Mouse (Mus musculus): Measurements from ENCODE around the gene Gm9573. TPM values are rescaled to one million over a fixed set of nuclear protein-coding genes. Genes with fewer than 3 reads are reported as not detected.

Gm9573 gene
- polyA plus RNA-seq, 1 experiment from 2014 or later = not detected

GRCm38 (mm10) chr17:35653086-35653485 is 26.6 kb upstream of the Gm9573 start:
- no peak overlapping the region for H3K4me2 ChIP-seq (ENCODE audit: low read length)
- DNase-seq (ENCODE audit: low spot score) (no peak), ATAC-seq (replicated peaks; ENCODE audit: low FRiP score, low TSS enrichment, low read depth) (no peak)
- no peaks in the 10 kb centered on the region for H3K9me3 ChIP-seq (ENCODE audit: control insufficient read depth, low read length)
- H3K4me1 ChIP-seq (replicated peaks; ENCODE audit: control insufficient read depth, insufficient read depth, low read length) = no peaks in the 10 kb centered on the region
- 83% methylated on average over 2 of the region's 2 CpGs for WGBS
- H3K4me3 ChIP-seq (ENCODE audit: low read depth, low read length) = no peak overlapping the region
- no peak overlapping the region for H3K9ac ChIP-seq (ENCODE audit: low read length)
- no peaks in the 10 kb centered on the region for H3K27me3 ChIP-seq (replicated peaks; ENCODE audit: control insufficient read depth, insufficient read depth, low read length)
- peaks cover 28% of the 10 kb centered on the region for H3K36me3 ChIP-seq (ENCODE audit: control insufficient read depth, insufficient read depth, low read length)
- H3K27ac ChIP-seq (ENCODE audit: low read depth) = no peak overlapping the region

GRCm38 (mm10) chr17:35649429-35649828 is 23.0 kb upstream of the Gm9573 start:
- no peaks in the 10 kb centered on the region for H3K4me1 ChIP-seq (replicated peaks; ENCODE audit: control insufficient read depth, insufficient read depth, low read length)
- no peaks in the 10 kb centered on the region for H3K9me3 ChIP-seq (ENCODE audit: control insufficient read depth, low read length)
- H3K27ac ChIP-seq (ENCODE audit: low read depth) = peak overlapping the region; percentile 35; the same call in 1 of the 2 replicates
- no peak overlapping the region for H3K4me2 ChIP-seq (ENCODE audit: low read length)
- H3K36me3 ChIP-seq (ENCODE audit: control insufficient read depth, insufficient read depth, low read length) = no peaks in the 10 kb centered on the region
- no peaks in the 10 kb centered on the region for H3K27me3 ChIP-seq (replicated peaks; ENCODE audit: control insufficient read depth, insufficient read depth, low read length)
- DNase-seq (ENCODE audit: low spot score) (peak; percentile 65), ATAC-seq (replicated peaks; ENCODE audit: low FRiP score, low TSS enrichment, low read depth) (peak; percentile 82)
- no peak overlapping the region for H3K9ac ChIP-seq (ENCODE audit: low read length)
- no peak overlapping the region for H3K4me3 ChIP-seq (ENCODE audit: low read depth, low read length)
- WGBS = 65% methylated on average over 2 of the region's 2 CpGs

GRCm38 (mm10) chr17:35643609-35644236 is 17.3 kb upstream of the Gm9573 start, which contains the start of gene Mucl3:
Mucl3 (minus strand) TSS chr17:35643695.
- no peaks in the 10 kb centered on the region for H3K4me1 ChIP-seq (replicated peaks; ENCODE audit: control insufficient read depth, insufficient read depth, low read length)
- H3K4me2 ChIP-seq (ENCODE audit: low read length) = no peak within 1 kb of the TSS
- no peak within 1 kb of the TSS for H3K9ac ChIP-seq (ENCODE audit: low read length)
- no peak within 1 kb of the TSS for H3K4me3 ChIP-seq (ENCODE audit: low read depth, low read length)
- 66% methylated on average over 13 of the region's 13 CpGs for WGBS
- H3K27ac ChIP-seq (ENCODE audit: low read depth) = no peak within 1 kb of the TSS
- no peaks in the 10 kb centered on the region for H3K27me3 ChIP-seq (replicated peaks; ENCODE audit: control insufficient read depth, insufficient read depth, low read length)
- ATAC-seq (replicated peaks; ENCODE audit: low FRiP score, low TSS enrichment, low read depth) = no peak
- H3K9me3 ChIP-seq (ENCODE audit: control insufficient read depth, low read length) = no peaks in the 10 kb centered on the region
- H3K36me3 ChIP-seq (ENCODE audit: control insufficient read depth, insufficient read depth, low read length) = no peaks in the 10 kb centered on the region
- no peak for DNase-seq (ENCODE audit: low spot score)

- Histone ChIP-seq H3K27me3 (replicated peaks; ENCODE audit: control insufficient read depth, insufficient read depth, low read length) (no peaks in the 10 kb centered on the region; the same call in 1 of the 2 replicates), H3K4me3 (ENCODE audit: low read depth, low read length) (no peak overlapping the region), H3K27ac (ENCODE audit: low read depth) (peak overlapping the region; percentile 55), H3K4me1 (replicated peaks; ENCODE audit: control insufficient read depth, insufficient read depth, low read length) (peaks cover 6% of the 10 kb centered on the region; the same call in 1 of the 2 replicates), H3K9ac (ENCODE audit: low read length) (no peak overlapping the region), H3K4me2 (ENCODE audit: low read length) (peak overlapping the region; percentile 43), H3K9me3 (ENCODE audit: control insufficient read depth, low read length) (no peaks in the 10 kb centered on the region), H3K36me3 (ENCODE audit: control insufficient read depth, insufficient read depth, low read length) (no peaks in the 10 kb centered on the region)
- DNase-seq (ENCODE audit: low spot score) (no peak), ATAC-seq (replicated peaks; ENCODE audit: low FRiP score, low TSS enrichment, low read depth) (no peak)
- WGBS = 59% methylated on average over 6 of the region's 6 CpGs
Measured at GRCm38 (mm10) chr17:35639352-35639751, 12.9 kb upstream of the Gm9573 start.

GRCm38 (mm10) chr17:35638475-35639190 is 12.2 kb upstream of the Gm9573 start:
- 22% methylated on average over 14 of the region's 14 CpGs for WGBS
- Histone ChIP-seq H3K4me3 (ENCODE audit: low read depth, low read length) (peak overlapping the region; percentile 11; the same call in 1 of the 2 replicates), H3K27ac (ENCODE audit: low read depth) (peak overlapping the region; percentile 62), H3K9me3 (ENCODE audit: control insufficient read depth, low read length) (no peaks in the 10 kb centered on the region), H3K4me1 (replicated peaks; ENCODE audit: control insufficient read depth, insufficient read depth, low read length) (peaks cover 12% of the 10 kb centered on the region; the same call in 1 of the 2 replicates), H3K27me3 (replicated peaks; ENCODE audit: control insufficient read depth, insufficient read depth, low read length) (no peaks in the 10 kb centered on the region; the same call in 1 of the 2 replicates), H3K36me3 (ENCODE audit: control insufficient read depth, insufficient read depth, low read length) (no peaks in the 10 kb centered on the region), H3K4me2 (ENCODE audit: low read length) (peak overlapping the region; percentile 43), H3K9ac (ENCODE audit: low read length) (no peak overlapping the region)
- DNase-seq (ENCODE audit: low spot score) (peak; percentile 85), ATAC-seq (replicated peaks; ENCODE audit: low FRiP score, low TSS enrichment, low read depth) (peak; percentile 86)

GRCm38 (mm10) chr17:35636363-35636762 is 9.9 kb upstream of the Gm9573 start:
- Histone ChIP-seq H3K4me1 (replicated peaks; ENCODE audit: control insufficient read depth, insufficient read depth, low read length) (peaks cover 12% of the 10 kb centered on the region; the same call in 1 of the 2 replicates), H3K4me2 (ENCODE audit: low read length) (peak overlapping the region; percentile 66), H3K27ac (ENCODE audit: low read depth) (no peak overlapping the region), H3K36me3 (ENCODE audit: control insufficient read depth, insufficient read depth, low read length) (no peaks in the 10 kb centered on the region), H3K27me3 (replicated peaks; ENCODE audit: control insufficient read depth, insufficient read depth, low read length) (no peaks in the 10 kb centered on the region; the same call in 1 of the 2 replicates), H3K9me3 (ENCODE audit: control insufficient read depth, low read length) (no peaks in the 10 kb centered on the region), H3K4me3 (ENCODE audit: low read depth, low read length) (no peak overlapping the region), H3K9ac (ENCODE audit: low read length) (no peak overlapping the region)
- DNase-seq (ENCODE audit: low spot score) (peak; percentile 56), ATAC-seq (replicated peaks; ENCODE audit: low FRiP score, low TSS enrichment, low read depth) (no peak)
- 50% methylated on average over 5 of the region's 5 CpGs for WGBS

GRCm38 (mm10) chr17:35635699-35636111 is 9.3 kb upstream of the Gm9573 start:
- Histone ChIP-seq H3K4me2 (ENCODE audit: low read length) (peak overlapping the region; percentile 66), H3K4me1 (replicated peaks; ENCODE audit: control insufficient read depth, insufficient read depth, low read length) (peaks cover 12% of the 10 kb centered on the region; the same call in 1 of the 2 replicates), H3K9ac (ENCODE audit: low read length) (peak overlapping the region; percentile 32; the same call in 1 of the 2 replicates), H3K9me3 (ENCODE audit: control insufficient read depth, low read length) (no peaks in the 10 kb centered on the region), H3K4me3 (ENCODE audit: low read depth, low read length) (peak overlapping the region; percentile 36), H3K27ac (ENCODE audit: low read depth) (no peak overlapping the region), H3K36me3 (ENCODE audit: control insufficient read depth, insufficient read depth, low read length) (no peaks in the 10 kb centered on the region), H3K27me3 (replicated peaks; ENCODE audit: control insufficient read depth, insufficient read depth, low read length) (no peaks in the 10 kb centered on the region; the same call in 1 of the 2 replicates)
- peak; percentile 90 for DNase-seq (ENCODE audit: low spot score)
- 1% methylated on average over 15 of the region's 15 CpGs for WGBS
- ATAC-seq (replicated peaks; ENCODE audit: low FRiP score, low TSS enrichment, low read depth) = peak; percentile 48

GRCm38 (mm10) chr17:35635202-35635601 is 8.8 kb upstream of the Gm9573 start:
- DNase-seq (ENCODE audit: low spot score) (no peak), ATAC-seq (replicated peaks; ENCODE audit: low FRiP score, low TSS enrichment, low read depth) (no peak)
- Histone ChIP-seq H3K9me3 (ENCODE audit: control insufficient read depth, low read length) (no peaks in the 10 kb centered on the region), H3K4me1 (replicated peaks; ENCODE audit: control insufficient read depth, insufficient read depth, low read length) (peaks cover 12% of the 10 kb centered on the region; the same call in 1 of the 2 replicates), H3K36me3 (ENCODE audit: control insufficient read depth, insufficient read depth, low read length) (no peaks in the 10 kb centered on the region), H3K27me3 (replicated peaks; ENCODE audit: control insufficient read depth, insufficient read depth, low read length) (no peaks in the 10 kb centered on the region; the same call in 1 of the 2 replicates), H3K4me2 (ENCODE audit: low read length) (no peak overlapping the region), H3K9ac (ENCODE audit: low read length) (no peak overlapping the region), H3K4me3 (ENCODE audit: low read depth, low read length) (no peak overlapping the region), H3K27ac (ENCODE audit: low read depth) (no peak overlapping the region)
- 79% methylated on average over 3 of the region's 3 CpGs for WGBS
